Mouse (Mus musculus) embryonic fibroblast, embryonic 13.5 days (primary cell): ENCODE data around the gene Olfr877. TPM values are rescaled to one million over a fixed set of nuclear protein-coding genes. Genes with fewer than 3 reads are reported as not detected.

Experiments used
- H3K27ac ChIP-seq: 2 replicates; pipeline ENCODE4 v1.5.1; 2012; ENCODE audit warnings: low read length, control low read depth, inconsistent platforms; ENCODE audit not compliant: insufficient read depth
- H3K4me1 ChIP-seq: 2 replicates; pipeline ENCODE4 v1.6.1; 2011; ENCODE audit warnings: low read length; ENCODE audit not compliant: control insufficient read depth, insufficient read depth
- H3K4me3 ChIP-seq: 2 replicates; pipeline ENCODE4 v1.5.1; 2011; ENCODE audit warnings: mild to moderate bottlenecking, control low read depth, low read length; ENCODE audit not compliant: insufficient read depth
- CTCF ChIP-seq: IDR thresholded peaks from 2 replicates; pipeline ENCODE4 v1.5.1; 2011; ENCODE audit warnings: mild to moderate bottlenecking, control low read depth, low read length, moderate library complexity, borderline replicate concordance; ENCODE audit not compliant: insufficient read depth
- POLR2A ChIP-seq: IDR thresholded peaks from 2 replicates; pipeline ENCODE4 v1.6.1; 2011; ENCODE audit warnings: low read depth, mild to moderate bottlenecking, control low read depth, low read length, moderate library complexity
- polyA plus RNA-seq: library from polyadenylated mRNA; stranded (reverse); fragments of >200 nt; gene quantifications from 2 replicates; pipeline ENCODE4 v1.2.4, GENCODE M21; 2011; ENCODE audit warnings: low read depth; ENCODE audit not compliant: missing spikeins, insufficient read length

Olfr877 gene
- polyA plus RNA-seq, 1 experiment, result not detected

DNA sequence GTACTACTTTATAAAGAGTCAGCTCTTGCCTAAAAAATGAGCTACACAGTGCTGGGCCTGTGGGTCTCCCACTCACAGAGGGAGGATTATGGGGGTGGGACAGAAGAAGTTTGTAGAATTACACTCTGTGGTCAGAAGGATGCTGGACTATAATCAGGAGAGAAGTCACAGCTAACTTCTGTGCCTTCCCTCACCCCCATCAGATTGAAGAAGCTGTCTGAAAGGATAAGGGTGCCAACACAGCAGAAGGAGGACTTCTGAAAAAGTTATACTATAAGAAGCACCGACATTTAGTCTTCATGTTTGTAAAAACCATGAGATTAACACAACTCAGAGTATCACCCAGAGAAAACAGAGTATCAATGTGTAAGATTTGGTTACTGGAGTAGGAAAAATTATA is 17.0 kb downstream of the Olfr877 start:
- Histone ChIP-seq H3K27ac (no peak overlapping the region), H3K4me1 (no peaks in the 10 kb centered on the region), H3K4me3 (no peak overlapping the region)
- TF ChIP-seq POLR2A, result no peak
- TF ChIP-seq CTCF, result no peak

- Histone ChIP-seq H3K4me3 (no peak overlapping the region), H3K4me1 (no peaks in the 10 kb centered on the region), H3K27ac (no peak overlapping the region)
- TF ChIP-seq POLR2A, result no peak
- TF ChIP-seq CTCF, result no peak
Measured at GRCm38 (mm10) chr9:37871536-37871935, 17.5 kb downstream of the Olfr877 start.

- Histone ChIP-seq H3K27ac (no peak overlapping the region), H3K4me1 (no peaks in the 10 kb centered on the region), H3K4me3 (no peak overlapping the region)
- TF ChIP-seq CTCF (no peak), POLR2A (no peak)
Measured at GRCm38 (mm10) chr9:37890960-37891359, 36.9 kb downstream of the Olfr877 start.

- no peak for TF ChIP-seq CTCF
- no peak for TF ChIP-seq POLR2A
- H3K4me1 ChIP-seq, result no peaks in the 10 kb centered on the region
- no peak within 1 kb of the TSS for H3K27ac ChIP-seq
- H3K4me3 ChIP-seq, result no peak within 1 kb of the TSS
Measured at GRCm38 (mm10) chr9:37896661-37897060, 42.6 kb downstream of the Olfr877 start, which contains the start of gene Olfr145. Olfr145 (plus strand) TSS chr9:37896724.

GRCm38 (mm10) chr9:37905555-37905954 is 51.5 kb downstream of the Olfr877 start:
- H3K4me1 ChIP-seq, result no peaks in the 10 kb centered on the region
- H3K4me3 ChIP-seq, result no peak overlapping the region
- H3K27ac ChIP-seq, result no peak overlapping the region
- TF ChIP-seq POLR2A (no peak), CTCF (no peak)

Other genes starting within 250 kb of the Olfr877 start
- 2.5 and 3.5 TPM in 2 replicates for gene Spa17, start 240.5 kb upstream of the Olfr877 start, polyA plus RNA-seq
- 140 and 159 TPM in 2 replicates for gene Tbrg1, start 197.0 kb upstream of the Olfr877 start, polyA plus RNA-seq
- not detected in 2 replicates for gene Panx3, start 185.0 kb upstream of the Olfr877 start, polyA plus RNA-seq
- gene Olfr160, start 138.0 kb upstream of the Olfr877 start, polyA plus RNA-seq, result not detected in 2 replicates
- not detected in 2 replicates for gene Olfr874, start 109.2 kb upstream of the Olfr877 start, polyA plus RNA-seq
- not detected in 2 replicates for gene Olfr875, start 82.4 kb upstream of the Olfr877 start, polyA plus RNA-seq
- not detected in 2 replicates for gene Olfr876, start 51.2 kb upstream of the Olfr877 start, polyA plus RNA-seq
- gene Olfr145, start 42.5 kb downstream of the Olfr877 start, polyA plus RNA-seq, result not detected in 2 replicates
- not detected in 2 replicates for gene Olfr878, start 63.6 kb downstream of the Olfr877 start, polyA plus RNA-seq
- gene Olfr881, start 137.6 kb downstream of the Olfr877 start, polyA plus RNA-seq, result not detected in 2 replicates
- not detected in 2 replicates for gene Olfr883, start 171.5 kb downstream of the Olfr877 start, polyA plus RNA-seq
- not detected in 2 replicates for gene Olfr884, start 192.3 kb downstream of the Olfr877 start, polyA plus RNA-seq
- gene Olfr885, start 207.1 kb downstream of the Olfr877 start, polyA plus RNA-seq, result not detected in 2 replicates
- gene Olfr887, start 229.8 kb downstream of the Olfr877 start, polyA plus RNA-seq, result not detected in 2 replicates